In genomic region chr15:84923508-84924181, GRCm38 (mm10) we compare ENCODE assay signal across 7 mouse cellular contexts. TPM values are rescaled to one million over a fixed set of nuclear protein-coding genes. Genes with fewer than 3 reads are reported as not detected.
DNase-seq lines count a peak whose midpoint lies in the region; ATAC-seq and TF ChIP-seq lines count a peak whose summit lies in the region.

No protein-coding gene starts in this region.

- peak overlapping the region; percentile 90 for H3K27ac ChIP-seq in left cerebral cortex, adult 2 months
- H3K27ac ChIP-seq in bone marrow, adult 2 months (ENCODE audit: control insufficient read depth, insufficient read depth, low read depth, low read length, poor library complexity), result peak overlapping the region; percentile 98
- H3K27ac ChIP-seq in forebrain, postnatal 0 days (ENCODE audit: low read depth, low read length), result peak overlapping the region; percentile 88
- peak overlapping the region; percentile 98 for H3K27ac ChIP-seq in liver, embryonic 13.5 days
- peak overlapping the region; percentile 98 for H3K27ac ChIP-seq in stomach, embryonic 14.5 days (ENCODE audit: low read length)

- H3K36me3 ChIP-seq in forebrain, postnatal 0 days (ENCODE audit: insufficient read depth), result peaks cover 12% of the 10 kb centered on the region
- peaks cover 29% of the 10 kb centered on the region for H3K36me3 ChIP-seq in liver, embryonic 13.5 days
- peaks cover 12% of the 10 kb centered on the region for H3K36me3 ChIP-seq in stomach, embryonic 14.5 days (ENCODE audit: control insufficient read depth, insufficient read depth, low read length)

- H3K27me3 ChIP-seq in forebrain, postnatal 0 days (ENCODE audit: insufficient read depth, low read length), result no peaks in the 10 kb centered on the region
- no peaks in the 10 kb centered on the region for H3K27me3 ChIP-seq in liver, embryonic 13.5 days
- no peaks in the 10 kb centered on the region for H3K27me3 ChIP-seq in stomach, embryonic 14.5 days (ENCODE audit: control insufficient read depth, insufficient read depth, low read length)

- peak overlapping the region; percentile 80 for H3K4me3 ChIP-seq in left cerebral cortex, adult 2 months
- peak overlapping the region; percentile 93 for H3K4me3 ChIP-seq in bone marrow, adult 2 months (replicated peaks; ENCODE audit: control insufficient read depth, low read depth, low read length)
- H3K4me3 ChIP-seq in forebrain, postnatal 0 days (ENCODE audit: low read depth, low read length), result peak overlapping the region; percentile 97
- H3K4me3 ChIP-seq in liver, embryonic 13.5 days (replicated peaks), result peak overlapping the region; percentile 95
- H3K4me3 ChIP-seq in stomach, embryonic 14.5 days (ENCODE audit: low read depth, low read length), result peak overlapping the region; percentile 98

- WGBS in bone marrow, adult 2 months, result under 1% methylated on average over 66 of the region's 68 CpGs
- WGBS in forebrain, postnatal 0 days, result 4% methylated on average over 60 of the region's 68 CpGs
- whole genome bisulfite sequencing in liver, embryonic 13.5 days (ENCODE audit: insufficient replicate concordance), result under 1% methylated on average over 68 of the region's 68 CpGs
- under 1% methylated on average over 60 of the region's 68 CpGs for WGBS in stomach, embryonic 14.5 days

- no peak for DNase-seq in left cerebral cortex, adult 2 months (ENCODE audit: extremely low spot score in 1 of 2, low spot score in 2 of 2)
- no peak for DNase-seq in left cerebral cortex, postnatal 14 days (ENCODE audit: low spot score in 2 of 2)
- DNase-seq in forebrain, postnatal 0 days, result no peak
- DNase-seq in liver, embryonic 13.5 days, result peak; percentile 71
- no peak for DNase-seq in cerebellum, postnatal 4 days (ENCODE audit: low spot score in 2 of 2)

- H3K9me3 ChIP-seq in forebrain, postnatal 0 days (ENCODE audit: low read length), result no peaks in the 10 kb centered on the region
- no peaks in the 10 kb centered on the region for H3K9me3 ChIP-seq in liver, embryonic 13.5 days (replicated peaks)
- H3K9me3 ChIP-seq in stomach, embryonic 14.5 days (ENCODE audit: control insufficient read depth, low read depth, low read length), result no peaks in the 10 kb centered on the region

- no peak for TF ChIP-seq POLR2A in bone marrow, adult 2 months (IDR thresholded peaks at IDR 0.05; ENCODE audit: borderline replicate concordance, control insufficient read depth, low read depth, low read length)

- peak overlapping the region; percentile 71 for H3K4me2 ChIP-seq in forebrain, postnatal 0 days (ENCODE audit: low read depth)
- H3K4me2 ChIP-seq in liver, embryonic 13.5 days, result peak overlapping the region; percentile 85
- H3K4me2 ChIP-seq in stomach, embryonic 14.5 days (replicated peaks; ENCODE audit: low read depth, low read length), result peak overlapping the region; percentile 85

- ATAC-seq in forebrain, postnatal 0 days, result peak; percentile 62
- peak; percentile 82 for ATAC-seq in liver, embryonic 13.5 days (ENCODE audit: low read depth)
- peak; percentile 77 for ATAC-seq in stomach, embryonic 14.5 days (ENCODE audit: insufficient number of reproducible peaks, insufficient read depth, low FRiP score, low read depth)

- intact Hi-C loops in left cerebral cortex, adult 2 months (cut with DNase I), result loop anchor here (1.0 to 10.0 kb wide), 6 partner anchors 67 to 249 kb away; partner anchors contain the start of gene Phf21b
- intact Hi-C loops in left cerebral cortex, postnatal 14 days (cut with DNase I), result loop anchor here (2.0 to 5.0 kb wide), 2 partner anchors 69 to 166 kb away; no protein-coding TSS in a partner anchor

- no peak for TF ChIP-seq CTCF in left cerebral cortex, adult 2 months (IDR thresholded peaks at IDR 0.05)
- TF ChIP-seq CTCF in bone marrow, adult 2 months (IDR thresholded peaks at IDR 0.05; ENCODE audit: control insufficient read depth, insufficient read depth, low read length), result no peak
- TF ChIP-seq CTCF in forebrain, postnatal 0 days (IDR thresholded peaks at IDR 0.05; ENCODE audit: low read depth), result no peak

- no peaks in the 10 kb centered on the region; the same call in 1 of the 2 replicates for H3K4me1 ChIP-seq in bone marrow, adult 2 months (ENCODE audit: control insufficient read depth, insufficient read depth, low read length)
- H3K4me1 ChIP-seq in forebrain, postnatal 0 days (ENCODE audit: insufficient read depth), result peaks cover 15% of the 10 kb centered on the region
- H3K4me1 ChIP-seq in liver, embryonic 13.5 days (replicated peaks), result peaks cover 36% of the 10 kb centered on the region
- H3K4me1 ChIP-seq in stomach, embryonic 14.5 days (ENCODE audit: control insufficient read depth, insufficient read depth, low read length), result peaks cover 15% of the 10 kb centered on the region; the same call in 1 of the 2 replicates

- H3K9ac ChIP-seq in forebrain, postnatal 0 days, result peak overlapping the region; percentile 90
- peak overlapping the region; percentile 99 for H3K9ac ChIP-seq in liver, embryonic 13.5 days
- H3K9ac ChIP-seq in stomach, embryonic 14.5 days (replicated peaks; ENCODE audit: low read depth, low read length), result peak overlapping the region; percentile 96

RNA-seq across cellular contexts. Expression of gene Nup50, which starts 0.4 kb away (rescaled TPM):
- 10 to 100 TPM; 32.0 to 33.2 TPM for total RNA-seq in left cerebral cortex, adult 2 months (2021)
- total RNA-seq in left cerebral cortex, postnatal 14 days (2021), result 10 to 100 TPM; 31.2 to 31.7 TPM
- 28.4 and 40.7 TPM in 2 replicates for polyA plus RNA-seq in bone marrow, adult 2 months (2011; ENCODE audit: insufficient read depth, insufficient read length, low replicate concordance, missing spikeins)
- 19.5 and 24.8 TPM in 2 replicates for total RNA-seq in forebrain, postnatal 0 days (2014; rRNA removed)
- 23.5 and 24.5 TPM in 2 replicates for polyA plus RNA-seq in forebrain, postnatal 0 days (2015; fragmentation: Nextera tagmentation; extraction: Ambion mirVana)
- polyA plus RNA-seq in liver, embryonic 13.5 days (2015; fragmentation: Nextera tagmentation; extraction: Ambion mirVana), result 30.0 and 42.7 TPM in 2 replicates
- 40.5 and 44.2 TPM in 2 replicates for polyA plus RNA-seq in stomach, embryonic 14.5 days (2014; fragmentation: Nextera tagmentation; extraction: Ambion mirVana)

RNA-seq across cellular contexts. Expression of gene Gm29666, which starts 3.8 kb away (rescaled TPM):
- 1 to 10 TPM; 1.1 to 1.3 TPM for total RNA-seq in left cerebral cortex, adult 2 months (2021)
- 1 to 10 TPM in 1 of 2 experiments, under 1 TPM in 1; 0.94 to 1.1 TPM for total RNA-seq in left cerebral cortex, postnatal 14 days (2021)
- 0.92 and 1.0 TPM in 2 replicates for polyA plus RNA-seq in bone marrow, adult 2 months (2011; ENCODE audit: insufficient read depth, insufficient read length, low replicate concordance, missing spikeins)
- total RNA-seq in forebrain, postnatal 0 days (2014; rRNA removed), result 0.54 and 0.86 TPM in 2 replicates
- polyA plus RNA-seq in forebrain, postnatal 0 days (2015; fragmentation: Nextera tagmentation; extraction: Ambion mirVana), result 0.26 and 0.47 TPM in 2 replicates
- polyA plus RNA-seq in liver, embryonic 13.5 days (2015; fragmentation: Nextera tagmentation; extraction: Ambion mirVana), result 0.37 and 0.50 TPM in 2 replicates
- 0.31 and 0.90 TPM in 2 replicates for polyA plus RNA-seq in stomach, embryonic 14.5 days (2014; fragmentation: Nextera tagmentation; extraction: Ambion mirVana)
